Mouse (Mus musculus): ENCODE data around the gene Rftn1.

Rftn1 gene

GRCm38 (mm10) chr17:49951491-49951855 is 239.0 kb downstream of the Rftn1 start:
- no peak for DNase-seq (ENCODE audit: low read depth, low spot score)

GRCm38 (mm10) chr17:49942674-49943073 is 247.8 kb downstream of the Rftn1 start:
- no peak for DNase-seq (ENCODE audit: low read depth, low spot score)
